Mouse (Mus musculus) small intestine, adult 2 months (tissue): Measurements from ENCODE around the gene Fcrl6.

Source experiments
- CTCF ChIP-seq: fragments of 200-500 bp; IDR thresholded peaks from 2 replicates; pipeline ENCODE4 v1.5.1; 2012; ENCODE audit warnings: low read depth, mild to moderate bottlenecking, control low read depth, inconsistent platforms, low read length, moderate library complexity, mixed read lengths; ENCODE audit not compliant: insufficient replicate concordance, insufficient read length; ENCODE audit errors: extremely low read depth
- POLR2A ChIP-seq: fragments of 200-500 bp; IDR thresholded peaks from 2 replicates; pipeline ENCODE4 v1.6.1; 2012; ENCODE audit warnings: low read depth, mild to moderate bottlenecking, control low read depth, inconsistent platforms, low read length, moderate library complexity

GRCm38 (mm10) chr1:172629831-172630230 lies 27.5 kb upstream of the Fcrl6 start:
- no peak for TF ChIP-seq CTCF
- no peak for TF ChIP-seq POLR2A
